Mouse (Mus musculus) ES-Bruce4 (cell line): ENCODE measurements around the gene Dtnb. TPM values are rescaled to one million over a fixed set of nuclear protein-coding genes. Genes with fewer than 3 reads are reported as not detected.
A peak's percentile ranks its signal among the peaks of the same experiment; 100 is the strongest.

Experiments
- H3K27ac ChIP-seq: 2 replicates; pipeline ENCODE4 v1.5.1; 2012; ENCODE audit warnings: low read length, inconsistent platforms; ENCODE audit not compliant: insufficient read depth
- H3K27me3 ChIP-seq: 2 replicates; pipeline ENCODE4 v1.6.1; 2012; ENCODE audit warnings: mild to moderate bottlenecking, low read length, inconsistent platforms; ENCODE audit not compliant: control insufficient read depth, poor library complexity, insufficient read depth, severe bottlenecking
- H3K36me3 ChIP-seq: 2 replicates; pipeline ENCODE4 v1.6.1; 2012; ENCODE audit warnings: inconsistent platforms, mild to moderate bottlenecking, low read length, moderate library complexity; ENCODE audit not compliant: control insufficient read depth, poor library complexity, insufficient read depth, severe bottlenecking
- H3K4me1 ChIP-seq: one replicate; pipeline ENCODE4 v1.8.1; 2011; ENCODE audit warnings: low read length; ENCODE audit not compliant: control insufficient read depth, insufficient read depth
- H3K4me3 ChIP-seq: 2 replicates; pipeline ENCODE4 v1.5.1; 2011; ENCODE audit warnings: low read depth, mild to moderate bottlenecking, low read length
- H3K9ac ChIP-seq: 2 replicates; pipeline ENCODE4 v1.6.1; 2012; ENCODE audit warnings: low read depth, mild to moderate bottlenecking, inconsistent platforms; ENCODE audit not compliant: poor library complexity, severe bottlenecking
- H3K9me3 ChIP-seq: replicated peaks from 2 replicates; pipeline ENCODE4 v1.6.1; 2012; ENCODE audit warnings: mild to moderate bottlenecking, low read length, inconsistent platforms; ENCODE audit not compliant: control insufficient read depth, poor library complexity, insufficient read depth, severe bottlenecking
- CTCF ChIP-seq: IDR thresholded peaks from one replicate; pipeline ENCODE4 v1.8.1; 2011; ENCODE audit warnings: low read depth, low read length
- EP300 ChIP-seq: IDR thresholded peaks from 2 replicates; pipeline ENCODE4 v1.6.1; 2011; ENCODE audit warnings: low read depth, low read length; ENCODE audit not compliant: insufficient read depth
- POLR2A ChIP-seq: IDR thresholded peaks from one replicate; pipeline ENCODE4 v1.8.1; 2011; ENCODE audit warnings: low read length; ENCODE audit not compliant: insufficient read depth
- polyA plus RNA-seq: library from polyadenylated mRNA; stranded (reverse); fragments of >200 nt; gene quantifications from 2 replicates; pipeline ENCODE4 v1.2.4, GENCODE M21; 2011; ENCODE audit warnings: low read depth; ENCODE audit not compliant: missing spikeins, insufficient read depth, insufficient read length

Gene Dtnb
- polyA plus RNA-seq, 1 experiment = 62.1 TPM

- no peaks in the 10 kb centered on the region for H3K36me3 ChIP-seq
- H3K27me3 ChIP-seq = no peaks in the 10 kb centered on the region
- peaks cover 4% of the 10 kb centered on the region for H3K4me1 ChIP-seq
- no peak overlapping the region for H3K27ac ChIP-seq
- no peak for TF ChIP-seq EP300
- TF ChIP-seq POLR2A = no peak
- TF ChIP-seq CTCF = no peak
- no peak overlapping the region for H3K9ac ChIP-seq
- H3K4me3 ChIP-seq = no peak overlapping the region
- no peaks in the 10 kb centered on the region for H3K9me3 ChIP-seq
These were observed 31.3 kb upstream of the Dtnb start for GRCm38 (mm10) chr12:3540871-3541270.

GRCm38 (mm10) chr12:3545451-3545850 lies 26.7 kb upstream of the Dtnb start:
- Histone ChIP-seq H3K9ac (no peak overlapping the region), H3K36me3 (no peaks in the 10 kb centered on the region), H3K27me3 (no peaks in the 10 kb centered on the region), H3K4me1 (peaks cover 8% of the 10 kb centered on the region), H3K9me3 (no peaks in the 10 kb centered on the region), H3K4me3 (no peak overlapping the region), H3K27ac (peak overlapping the region; percentile 5; the same call in 1 of the 2 replicates)
- no peak for TF ChIP-seq CTCF
- TF ChIP-seq POLR2A = no peak

- no peak overlapping the region for H3K4me3 ChIP-seq
- peaks cover 8% of the 10 kb centered on the region for H3K4me1 ChIP-seq
- no peaks in the 10 kb centered on the region for H3K27me3 ChIP-seq
- no peaks in the 10 kb centered on the region for H3K36me3 ChIP-seq
- peak overlapping the region; percentile 47; the same call in 1 of the 2 replicates for H3K9ac ChIP-seq
- TF ChIP-seq CTCF = no peak
- peak; percentile 57; the same call in 1 of the 2 replicates for TF ChIP-seq EP300
- peak overlapping the region; percentile 61 for H3K27ac ChIP-seq
- H3K9me3 ChIP-seq = no peaks in the 10 kb centered on the region
These were observed 26.0 kb upstream of the Dtnb start for GRCm38 (mm10) chr12:3546121-3546658.

- TF ChIP-seq EP300 (no peak), CTCF (no peak), POLR2A (no peak)
- Histone ChIP-seq H3K4me3 (no peak overlapping the region), H3K27ac (peak overlapping the region; percentile 61), H3K27me3 (no peaks in the 10 kb centered on the region), H3K9ac (peak overlapping the region; percentile 47), H3K4me1 (peaks cover 8% of the 10 kb centered on the region), H3K9me3 (no peaks in the 10 kb centered on the region), H3K36me3 (no peaks in the 10 kb centered on the region)
These were observed 25.4 kb upstream of the Dtnb start for GRCm38 (mm10) chr12:3546781-3547180.

- Histone ChIP-seq H3K27ac (peak overlapping the region; percentile 39), H3K27me3 (no peaks in the 10 kb centered on the region), H3K4me3 (no peak overlapping the region), H3K9ac (peak overlapping the region; percentile 47), H3K4me1 (peaks cover 8% of the 10 kb centered on the region), H3K36me3 (no peaks in the 10 kb centered on the region), H3K9me3 (no peaks in the 10 kb centered on the region)
- no peak for TF ChIP-seq POLR2A
- TF ChIP-seq EP300 = no peak
- TF ChIP-seq CTCF = no peak
These were observed 24.7 kb upstream of the Dtnb start for GRCm38 (mm10) chr12:3547506-3547905.

GRCm38 (mm10) chr12:3547911-3548310 lies 24.3 kb upstream of the Dtnb start:
- Histone ChIP-seq H3K9me3 (no peaks in the 10 kb centered on the region), H3K36me3 (no peaks in the 10 kb centered on the region), H3K9ac (peak overlapping the region; percentile 47; the same call in 1 of the 2 replicates), H3K27me3 (no peaks in the 10 kb centered on the region), H3K4me1 (peaks cover 6% of the 10 kb centered on the region), H3K27ac (peak overlapping the region; percentile 64), H3K4me3 (no peak overlapping the region)
- peak; percentile 96 for TF ChIP-seq EP300
- no peak for TF ChIP-seq POLR2A
- no peak for TF ChIP-seq CTCF
